Mouse (Mus musculus): Measurements from ENCODE around the gene Lpcat2b. TPM values are rescaled to one million over a fixed set of nuclear protein-coding genes. Genes with fewer than 3 reads are reported as not detected.

Lpcat2b gene
- polyA plus RNA-seq, 1 experiment from 2014 or later, result not detected

DNA sequence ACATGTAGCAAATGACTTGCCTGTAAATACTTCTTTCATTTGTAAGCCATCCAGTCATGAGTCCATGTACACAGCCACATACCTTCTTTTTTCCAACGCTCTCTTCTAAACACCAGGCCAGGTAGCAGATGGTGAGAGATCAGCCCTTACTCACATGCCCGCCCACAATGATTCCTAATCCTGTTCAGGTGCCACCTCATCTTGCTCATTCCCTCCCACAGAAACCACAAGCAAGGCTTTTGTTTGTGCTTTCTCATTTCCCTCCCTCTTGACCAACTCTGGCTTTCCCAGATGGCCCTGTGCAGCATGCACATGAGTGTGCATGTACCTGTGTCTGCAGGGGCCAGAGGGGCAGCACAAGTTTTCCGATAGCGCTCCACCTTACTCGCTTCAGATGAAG is 18.9 kb downstream of the Lpcat2b start:
- H3K9me3 ChIP-seq, result no peaks in the 10 kb centered on the region
- WGBS, result 95% methylated on average over 5 of the region's 5 CpGs
- H3K27ac ChIP-seq (replicated peaks), result no peak overlapping the region
- no peak for ATAC-seq (replicated peaks)
- H3K36me3 ChIP-seq, result 0 out of 2 replicates have a peak, but pooled peaks cover 4% of the 10 kb centered on the region
- no peak overlapping the region for H3K9ac ChIP-seq (replicated peaks)
- H3K4me1 ChIP-seq, result no peaks in the 10 kb centered on the region
- H3K27me3 ChIP-seq, result no peaks in the 10 kb centered on the region
- H3K4me2 ChIP-seq (replicated peaks), result no peak overlapping the region
- H3K4me3 ChIP-seq, result no peak overlapping the region

DNA sequence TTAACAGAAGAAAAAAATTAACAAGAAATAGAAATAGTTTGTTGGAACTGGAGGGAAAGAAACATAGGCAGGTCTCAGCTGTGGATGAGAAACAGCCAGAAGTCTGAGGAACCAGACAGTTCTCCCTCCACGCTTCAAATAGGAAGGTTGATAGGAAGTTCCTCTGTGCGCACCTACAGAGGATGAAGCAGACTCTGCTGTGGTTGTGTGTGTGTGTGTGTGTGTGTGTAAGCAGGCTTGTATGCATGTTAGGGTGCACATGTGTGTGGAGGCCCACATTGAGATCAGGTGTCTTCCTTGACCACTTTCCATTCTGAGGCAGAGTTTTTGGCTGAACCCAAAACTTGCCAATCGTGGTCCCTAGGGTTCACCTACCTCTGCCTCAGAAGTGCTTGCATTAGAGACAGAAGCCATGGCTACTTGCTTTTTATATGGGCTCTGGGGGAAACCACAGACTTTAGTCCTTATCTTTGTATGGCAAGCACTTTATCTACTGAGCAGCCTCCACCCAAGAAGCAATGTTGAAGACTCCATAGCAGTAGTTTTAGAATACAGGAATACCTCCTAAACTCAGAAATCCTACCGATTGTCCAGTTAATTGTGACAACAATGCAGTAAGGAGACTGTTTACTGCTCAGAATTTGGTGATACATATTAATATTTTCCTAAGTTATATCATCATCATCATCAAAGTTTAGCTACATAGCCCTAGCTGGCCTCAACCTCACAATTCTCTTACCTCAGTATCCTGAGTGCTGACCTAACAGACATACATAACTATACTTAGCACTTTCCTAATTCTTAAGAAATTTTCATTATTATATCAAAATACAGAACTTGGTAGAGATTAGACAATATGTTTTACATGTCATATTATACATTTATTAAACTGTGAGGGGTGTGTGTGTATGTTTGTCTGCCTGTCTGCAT is 31.1 kb downstream of the Lpcat2b start:
- WGBS, result 92% methylated on average over 4 of the region's 4 CpGs
- H3K4me2 ChIP-seq (replicated peaks), result no peak overlapping the region
- H3K9ac ChIP-seq (replicated peaks), result no peak overlapping the region
- H3K4me1 ChIP-seq, result no peaks in the 10 kb centered on the region
- H3K27ac ChIP-seq (replicated peaks), result no peak overlapping the region
- no peaks in the 10 kb centered on the region for H3K9me3 ChIP-seq
- no peak for ATAC-seq (replicated peaks)
- no peaks in the 10 kb centered on the region for H3K36me3 ChIP-seq
- H3K4me3 ChIP-seq, result no peak overlapping the region
- no peaks in the 10 kb centered on the region for H3K27me3 ChIP-seq

DNA sequence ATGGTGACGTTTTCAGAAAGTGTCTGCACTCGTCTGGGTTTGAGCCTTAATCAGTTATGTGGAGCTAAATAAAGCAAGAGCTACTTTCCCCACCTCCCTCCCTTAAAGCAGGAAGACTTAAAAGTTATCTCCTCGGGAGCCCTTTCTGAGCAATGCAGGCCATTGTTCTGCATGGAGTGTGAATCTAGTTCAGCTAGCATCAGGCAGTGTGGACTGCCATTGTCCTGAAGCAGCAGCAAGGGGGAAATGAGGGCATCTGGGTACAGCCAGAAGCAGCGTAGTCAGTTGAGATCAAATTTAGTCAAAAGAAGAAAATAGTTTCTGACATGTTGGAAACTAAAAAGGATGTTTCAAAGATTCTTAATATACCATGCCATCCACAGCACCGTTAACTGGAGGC is 35.2 kb downstream of the Lpcat2b start:
- WGBS, result 20% methylated on average over 5 of the region's 5 CpGs
- no peak for ATAC-seq (replicated peaks)
- Histone ChIP-seq H3K9me3 (no peaks in the 10 kb centered on the region), H3K27ac (replicated peaks) (no peak overlapping the region), H3K4me1 (no peaks in the 10 kb centered on the region), H3K27me3 (no peaks in the 10 kb centered on the region), H3K4me2 (replicated peaks) (no peak overlapping the region), H3K9ac (replicated peaks) (no peak overlapping the region), H3K36me3 (no peaks in the 10 kb centered on the region), H3K4me3 (no peak overlapping the region)

DNA sequence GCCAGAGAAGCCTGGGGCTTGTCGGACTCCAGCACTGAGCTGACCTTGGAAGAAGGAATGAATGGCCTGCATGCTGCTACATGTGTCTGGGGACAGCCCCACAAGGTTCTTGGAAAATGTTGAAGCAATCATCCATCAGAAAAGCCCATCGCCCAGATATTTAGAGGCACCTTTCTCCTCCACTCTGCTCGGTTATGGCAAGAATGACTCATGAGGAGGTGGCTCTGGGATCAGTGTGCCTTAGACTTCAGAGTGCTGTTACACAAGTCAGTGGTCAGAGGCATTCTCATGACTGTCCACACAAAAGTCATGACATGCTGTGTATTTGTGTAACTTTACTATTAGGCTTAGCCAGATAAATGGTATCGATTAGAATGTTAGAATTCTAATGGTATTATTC is 35.7 kb downstream of the Lpcat2b start:
- ATAC-seq (replicated peaks), result no peak
- no peaks in the 10 kb centered on the region for H3K9me3 ChIP-seq
- no peaks in the 10 kb centered on the region for H3K4me1 ChIP-seq
- no peaks in the 10 kb centered on the region for H3K36me3 ChIP-seq
- H3K4me3 ChIP-seq, result no peak overlapping the region
- 73% methylated on average over 4 of the region's 4 CpGs for WGBS
- H3K27ac ChIP-seq (replicated peaks), result no peak overlapping the region
- no peak overlapping the region for H3K4me2 ChIP-seq (replicated peaks)
- H3K9ac ChIP-seq (replicated peaks), result no peak overlapping the region
- H3K27me3 ChIP-seq, result no peaks in the 10 kb centered on the region

DNA sequence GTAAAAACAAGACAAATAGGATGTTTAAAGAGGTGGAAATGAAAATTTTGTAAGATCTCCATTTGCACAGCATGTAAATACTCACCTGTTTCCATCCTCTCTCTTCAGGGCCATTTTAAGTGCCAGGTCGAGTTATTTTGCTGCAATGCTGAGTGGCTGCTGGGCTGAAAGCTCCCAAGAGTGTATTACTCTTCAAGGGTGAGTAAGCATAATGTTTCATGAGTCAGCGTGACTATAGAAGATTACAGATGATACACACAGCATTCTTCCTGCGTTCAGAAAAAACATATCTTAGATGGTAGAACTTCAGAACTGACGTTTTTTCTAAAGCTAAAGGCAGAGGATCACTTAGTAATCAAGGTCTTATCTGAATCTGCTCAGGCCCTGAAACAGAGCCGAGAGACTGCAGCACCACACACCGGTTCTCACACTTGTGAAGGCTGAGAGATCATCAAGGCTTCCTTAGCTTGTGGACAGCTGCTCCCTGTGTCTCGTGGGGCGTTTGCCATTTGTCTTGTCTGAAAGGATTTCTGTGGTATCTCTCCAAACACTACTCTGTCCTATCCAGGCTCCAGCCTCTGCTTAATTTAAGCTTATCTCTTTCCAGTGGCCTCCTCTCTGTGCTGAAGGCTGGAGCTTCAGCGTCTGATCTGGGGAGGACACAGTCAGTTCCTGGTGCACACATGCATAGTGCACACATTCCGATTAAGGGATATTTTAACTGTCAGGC is 39.4 kb downstream of the Lpcat2b start:
- no peak overlapping the region for H3K27ac ChIP-seq (replicated peaks)

DNA sequence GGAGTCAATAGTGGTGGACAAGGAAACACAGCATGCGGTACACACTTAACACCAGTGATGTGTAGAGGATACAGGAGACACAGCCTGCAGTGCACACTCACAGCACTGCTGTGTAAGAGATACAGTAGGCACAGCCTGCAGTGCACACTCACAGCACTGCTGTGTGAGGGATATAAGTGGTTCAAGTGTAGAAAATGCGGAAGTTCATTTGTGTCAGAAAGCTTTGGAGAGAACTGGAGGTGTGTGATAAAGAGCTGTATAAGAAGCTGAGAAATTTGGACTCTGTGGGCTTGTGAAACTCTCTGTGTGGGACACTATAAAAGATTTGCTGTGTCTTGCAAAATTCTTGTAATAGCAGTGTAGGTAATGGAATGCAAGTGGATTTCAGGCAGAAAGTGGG is 48.8 kb downstream of the Lpcat2b start:
- 95% methylated on average over 2 of the region's 2 CpGs for WGBS

More for the DNA sequence above, 39.4 kb downstream of the Lpcat2b start:
- H3K4me1 ChIP-seq, result no peaks in the 10 kb centered on the region
- ATAC-seq (replicated peaks), result no peak
- H3K4me2 ChIP-seq (replicated peaks), result no peak overlapping the region
- no peaks in the 10 kb centered on the region for H3K27me3 ChIP-seq
- H3K36me3 ChIP-seq, result no peaks in the 10 kb centered on the region
- 88% methylated on average over 10 of the region's 10 CpGs for WGBS
- H3K9ac ChIP-seq (replicated peaks), result no peak overlapping the region
- no peak overlapping the region for H3K4me3 ChIP-seq
- H3K9me3 ChIP-seq, result no peaks in the 10 kb centered on the region

More for the DNA sequence above, 48.8 kb downstream of the Lpcat2b start:
- no peaks in the 10 kb centered on the region for H3K36me3 ChIP-seq
- H3K27ac ChIP-seq (replicated peaks), result no peak overlapping the region
- no peaks in the 10 kb centered on the region for H3K4me1 ChIP-seq
- no peak overlapping the region for H3K4me3 ChIP-seq
- H3K9ac ChIP-seq (replicated peaks), result no peak overlapping the region
- no peak overlapping the region for H3K4me2 ChIP-seq (replicated peaks)
- no peaks in the 10 kb centered on the region for H3K9me3 ChIP-seq
- ATAC-seq (replicated peaks), result no peak
- no peaks in the 10 kb centered on the region for H3K27me3 ChIP-seq

Other genes with a start within 250 kb of the Lpcat2b start
- gene Tgfbr3, start 141.9 kb upstream of the Lpcat2b start, polyA plus RNA-seq (2015; fragmentation: Nextera tagmentation; extraction: Ambion mirVana), result 2.0 and 2.3 TPM in 2 replicates
- 1.6 and 1.7 TPM in 2 replicates for gene Brdt, start 100.4 kb upstream of the Lpcat2b start, polyA plus RNA-seq (2015; fragmentation: Nextera tagmentation; extraction: Ambion mirVana)
- 6.0 and 7.4 TPM in 2 replicates for gene Ephx4, start 28.8 kb upstream of the Lpcat2b start, polyA plus RNA-seq (2015; fragmentation: Nextera tagmentation; extraction: Ambion mirVana)
- gene Btbd8, start 6.4 kb downstream of the Lpcat2b start, polyA plus RNA-seq (2015; fragmentation: Nextera tagmentation; extraction: Ambion mirVana), result 24.4 and 25.1 TPM in 2 replicates
- gene Gm42669, start 76.1 kb downstream of the Lpcat2b start, polyA plus RNA-seq (2015; fragmentation: Nextera tagmentation; extraction: Ambion mirVana), result 0.43 and 0.52 TPM in 2 replicates
- 0.19 and 0.31 TPM in 2 replicates for gene 1700028K03Rik, start 103.2 kb downstream of the Lpcat2b start, polyA plus RNA-seq (2015; fragmentation: Nextera tagmentation; extraction: Ambion mirVana)
- 20.9 and 21.8 TPM in 2 replicates for gene Rpap2, start 165.8 kb downstream of the Lpcat2b start, polyA plus RNA-seq (2015; fragmentation: Nextera tagmentation; extraction: Ambion mirVana)
- 30.3 TPM in 2 replicates for gene Glmn, start 166.3 kb downstream of the Lpcat2b start, polyA plus RNA-seq (2015; fragmentation: Nextera tagmentation; extraction: Ambion mirVana)